Mouse (Mus musculus) intestine, embryonic 16.5 days (tissue): ENCODE measurements at regions not wholly inside any gene's neighbourhood (a gene's known extent, or its start where the extent isn't known, plus 50 kb on each side); places are given as distances from the start of the nearest gene placed in this dataset.

Experiments used
- ATAC-seq: fragments of 200-750 bp; cut with Nextera tagmentation; 2 replicates; pipeline ENCODE4 v1.8.0; 2017; ENCODE audit warnings: moderate TSS enrichment, moderate library complexity
- H3K27ac ChIP-seq: fragments of 300-500 bp; sonication (generic); 2 replicates; pipeline ENCODE4 v1.5.1; 2014; ENCODE audit warnings: mild to moderate bottlenecking, low read length
- H3K27me3 ChIP-seq: fragments of 300-500 bp; sonication (generic); replicated peaks from 2 replicates; pipeline ENCODE4 v1.6.1; 2014; ENCODE audit warnings: low read length, control low read depth, mixed read lengths; ENCODE audit not compliant: control insufficient read depth, insufficient read depth
- H3K36me3 ChIP-seq: fragments of 300-500 bp; sonication (generic); 2 replicates; pipeline ENCODE4 v1.6.1; 2014; ENCODE audit warnings: low read length, control low read depth; ENCODE audit not compliant: control insufficient read depth, insufficient read depth
- H3K4me1 ChIP-seq: fragments of 300-500 bp; sonication (generic); 2 replicates; pipeline ENCODE4 v1.6.1; 2014; ENCODE audit warnings: low read length, control low read depth, mixed read lengths; ENCODE audit not compliant: control insufficient read depth, insufficient read depth
- H3K4me2 ChIP-seq: fragments of 300-500 bp; sonication (generic); 2 replicates; pipeline ENCODE4 v1.6.1; 2014; ENCODE audit warnings: low read depth, low read length, control low read depth
- H3K4me3 ChIP-seq: fragments of 300-500 bp; sonication (generic); 2 replicates; pipeline ENCODE4 v1.5.1; 2014; ENCODE audit warnings: mild to moderate bottlenecking, low read length
- H3K9ac ChIP-seq: fragments of 300-500 bp; sonication (generic); 2 replicates; pipeline ENCODE4 v1.6.1; 2014; ENCODE audit warnings: low read depth, low read length
- H3K9me3 ChIP-seq: fragments of 300-500 bp; sonication (generic); 2 replicates; pipeline ENCODE4 v1.6.1; 2016; ENCODE audit warnings: low read length, control low read depth; ENCODE audit not compliant: control insufficient read depth
- WGBS: fragments of 180-500 bp; shearing (Covaris S2); extraction: QIAGEN DNeasy Blood & Tissue Kit; methylation state at CpG from one replicate; pipeline ENCODE4 v1.1.7; 2014; 5-methylcytosine and 5-hydroxymethylcytosine counted together

- WGBS = 79% methylated on average over 6 of the region's 6 CpGs
- Histone ChIP-seq H3K4me2 (no peak overlapping the region), H3K27ac (no peak overlapping the region), H3K9ac (no peak overlapping the region), H3K36me3 (no peaks in the 10 kb centered on the region), H3K4me3 (no peak overlapping the region), H3K9me3 (no peaks in the 10 kb centered on the region), H3K4me1 (no peaks in the 10 kb centered on the region), H3K27me3 (no peaks in the 10 kb centered on the region)
- ATAC-seq = no peak
These were observed 58.7 kb upstream of the Ntrk2 start for GRCm38 (mm10) chr13:58747685-58748084.

- no peak overlapping the region for H3K4me2 ChIP-seq
- H3K9me3 ChIP-seq = no peaks in the 10 kb centered on the region
- no peaks in the 10 kb centered on the region for H3K4me1 ChIP-seq
- 66% methylated on average over 6 of the region's 6 CpGs for WGBS
- H3K27ac ChIP-seq = no peak overlapping the region
- ATAC-seq = no peak
- H3K4me3 ChIP-seq = no peak overlapping the region
- no peaks in the 10 kb centered on the region for H3K36me3 ChIP-seq
- H3K9ac ChIP-seq = no peak overlapping the region
- H3K27me3 ChIP-seq = no peaks in the 10 kb centered on the region
These were observed 50.2 kb upstream of the Ntrk2 start for GRCm38 (mm10) chr13:58756125-58756524.
